Mouse (Mus musculus): ENCODE measurements at regions not wholly inside any gene's neighbourhood (a gene's known extent, or its start where the extent isn't known, plus 50 kb on each side); places are given as distances from the start of the nearest gene placed in this dataset.

GRCm38 (mm10) chr13:45169716-45170115 is 91.2 kb downstream of the Gm9817 start:
- TF ChIP-seq CTCF (IDR thresholded peaks at IDR 0.05; ENCODE audit: low read depth, low read length): no peak
- TF ChIP-seq GATA1 (IDR thresholded peaks at IDR 0.05; ENCODE audit: borderline replicate concordance, low read length): no peak
- no peak for TF ChIP-seq TAL1 (conservative IDR thresholded peaks at IDR 0.05; ENCODE audit: low read depth, low read length)
- no peak for TF ChIP-seq GATA2 (IDR thresholded peaks at IDR 0.05; ENCODE audit: borderline replicate concordance, low read depth, low read length)
- no peak for TF ChIP-seq POLR2AphosphoS5 (IDR thresholded peaks at IDR 0.05; ENCODE audit: insufficient replicate concordance, low read depth, low read length)

Data from G1E (cell line).